Mouse (Mus musculus): ENCODE measurements at regions not wholly inside any gene's neighbourhood (a gene's known extent, or its start where the extent isn't known, plus 50 kb on each side); places are given as distances from the start of the nearest gene placed in this dataset.

GRCm38 (mm10) chr3:83453462-83453861, 312.7 kb upstream of the Sfrp2 start:
- H3K4me2 ChIP-seq (ENCODE audit: low read depth, low read length, poor library complexity, severe bottlenecking): no peak overlapping the region
- H3K27ac ChIP-seq (ENCODE audit: low read depth, low read length): no peak overlapping the region
- H3K9me3 ChIP-seq (ENCODE audit: low read length): no peaks in the 10 kb centered on the region
- ATAC-seq (ENCODE audit: low FRiP score): no peak
- WGBS: 70% methylated on average over 2 of the region's 2 CpGs
- TF ChIP-seq CTCF (IDR thresholded peaks at IDR 0.05): no peak
- no peak overlapping the region for H3K4me3 ChIP-seq (ENCODE audit: low read depth, low read length)
- no peaks in the 10 kb centered on the region for H3K27me3 ChIP-seq (ENCODE audit: insufficient read depth, low read length)
- no peak for DNase-seq (ENCODE audit: low spot score)
- H3K4me1 ChIP-seq (ENCODE audit: insufficient read depth, low read length): no peaks in the 10 kb centered on the region
- no peak overlapping the region for H3K9ac ChIP-seq (replicated peaks; ENCODE audit: low read length, poor library complexity, severe bottlenecking)
- no peaks in the 10 kb centered on the region for H3K36me3 ChIP-seq (ENCODE audit: insufficient read depth, low read length)

- no peak overlapping the region for H3K4me3 ChIP-seq (ENCODE audit: low read depth, low read length)
- no peaks in the 10 kb centered on the region for H3K4me1 ChIP-seq (ENCODE audit: insufficient read depth, low read length)
- H3K9me3 ChIP-seq (ENCODE audit: low read length): no peaks in the 10 kb centered on the region
- DNase-seq (ENCODE audit: low spot score): no peak
- no peaks in the 10 kb centered on the region for H3K36me3 ChIP-seq (ENCODE audit: insufficient read depth, low read length)
- no peaks in the 10 kb centered on the region for H3K27me3 ChIP-seq (ENCODE audit: insufficient read depth, low read length)
- no peak overlapping the region for H3K9ac ChIP-seq (replicated peaks; ENCODE audit: low read length, poor library complexity, severe bottlenecking)
- H3K27ac ChIP-seq (ENCODE audit: low read depth, low read length): no peak overlapping the region
- 76% methylated on average over 1 of the region's 1 CpGs for WGBS
- no peak for ATAC-seq (ENCODE audit: low FRiP score)
- TF ChIP-seq CTCF (IDR thresholded peaks at IDR 0.05): no peak
- H3K4me2 ChIP-seq (ENCODE audit: low read depth, low read length, poor library complexity, severe bottlenecking): no peak overlapping the region
These were observed 307.7 kb upstream of the Sfrp2 start for GRCm38 (mm10) chr3:83458450-83458849.

DNA sequence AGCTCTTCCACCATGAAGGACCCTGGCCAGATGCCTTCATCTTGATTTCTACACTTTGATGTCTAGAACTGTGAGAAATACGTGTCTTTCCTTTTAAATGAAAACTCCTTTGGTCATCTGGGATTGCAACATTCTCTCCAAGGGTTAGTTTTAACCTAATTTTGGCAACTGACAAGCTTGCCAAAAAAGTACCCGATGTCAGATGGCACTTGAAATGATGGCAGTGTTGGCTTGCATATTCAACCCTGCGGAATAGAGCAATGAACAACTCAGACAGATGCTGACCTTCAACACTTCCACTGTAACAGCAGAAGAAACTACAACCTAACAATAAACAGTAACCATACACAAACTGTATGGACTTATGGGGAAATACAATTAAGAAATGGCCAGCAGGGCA, 286.9 kb upstream of the Sfrp2 start:
- no peaks in the 10 kb centered on the region for H3K4me1 ChIP-seq (ENCODE audit: insufficient read depth, low read length)
- no peak overlapping the region for H3K9ac ChIP-seq (replicated peaks; ENCODE audit: low read length, poor library complexity, severe bottlenecking)
- no peak overlapping the region for H3K4me3 ChIP-seq (ENCODE audit: low read depth, low read length)
- H3K4me2 ChIP-seq (ENCODE audit: low read depth, low read length, poor library complexity, severe bottlenecking): no peak overlapping the region
- no peak for DNase-seq (ENCODE audit: low spot score)
- ATAC-seq (ENCODE audit: low FRiP score): no peak
- no peaks in the 10 kb centered on the region for H3K36me3 ChIP-seq (ENCODE audit: insufficient read depth, low read length)
- WGBS: 91% methylated on average over 3 of the region's 3 CpGs
- H3K27ac ChIP-seq (ENCODE audit: low read depth, low read length): no peak overlapping the region
- no peaks in the 10 kb centered on the region for H3K27me3 ChIP-seq (ENCODE audit: insufficient read depth, low read length)
- TF ChIP-seq CTCF (IDR thresholded peaks at IDR 0.05): no peak
- no peaks in the 10 kb centered on the region for H3K9me3 ChIP-seq (ENCODE audit: low read length)

DNA sequence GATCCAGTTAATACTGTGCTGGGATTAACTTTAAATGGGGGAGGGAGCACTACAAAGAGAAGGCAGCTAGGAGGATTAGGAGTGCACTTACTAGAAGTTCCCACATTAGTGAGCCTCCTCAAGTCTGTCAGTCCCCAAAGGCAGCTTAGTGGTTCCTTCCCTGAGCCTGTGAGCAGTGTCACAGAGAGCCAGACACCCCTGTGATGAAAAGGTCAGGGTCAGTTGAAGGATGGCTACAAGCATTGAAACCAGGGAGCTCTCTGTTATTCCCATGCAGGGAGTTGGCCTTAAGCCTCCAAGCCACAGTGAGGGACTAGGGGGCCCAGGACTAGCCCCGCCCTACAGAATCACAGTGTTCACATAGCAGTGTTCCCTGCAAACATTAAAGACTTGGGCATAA, 285.9 kb upstream of the Sfrp2 start:
- Histone ChIP-seq H3K4me1 (ENCODE audit: insufficient read depth, low read length) (no peaks in the 10 kb centered on the region), H3K27me3 (ENCODE audit: insufficient read depth, low read length) (no peaks in the 10 kb centered on the region), H3K27ac (ENCODE audit: low read depth, low read length) (no peak overlapping the region), H3K4me3 (ENCODE audit: low read depth, low read length) (no peak overlapping the region), H3K9me3 (ENCODE audit: low read length) (no peaks in the 10 kb centered on the region), H3K4me2 (ENCODE audit: low read depth, low read length, poor library complexity, severe bottlenecking) (no peak overlapping the region), H3K9ac (replicated peaks; ENCODE audit: low read length, poor library complexity, severe bottlenecking) (no peak overlapping the region), H3K36me3 (ENCODE audit: insufficient read depth, low read length) (no peaks in the 10 kb centered on the region)
- no peak for ATAC-seq (ENCODE audit: low FRiP score)
- 45% methylated on average over 1 of the region's 1 CpGs for WGBS
- DNase-seq (ENCODE audit: low spot score): no peak
- TF ChIP-seq CTCF (IDR thresholded peaks at IDR 0.05): no peak

GRCm38 (mm10) chr3:83486192-83486716, 279.9 kb upstream of the Sfrp2 start:
- no peaks in the 10 kb centered on the region for H3K36me3 ChIP-seq (ENCODE audit: insufficient read depth, low read length)
- 81% methylated on average over 7 of the region's 7 CpGs for WGBS
- H3K27me3 ChIP-seq (ENCODE audit: insufficient read depth, low read length): no peaks in the 10 kb centered on the region
- H3K9me3 ChIP-seq (ENCODE audit: low read length): no peaks in the 10 kb centered on the region
- no peak overlapping the region for H3K4me2 ChIP-seq (ENCODE audit: low read depth, low read length, poor library complexity, severe bottlenecking)
- ATAC-seq (ENCODE audit: low FRiP score): no peak
- H3K4me1 ChIP-seq (ENCODE audit: insufficient read depth, low read length): no peaks in the 10 kb centered on the region
- no peak overlapping the region for H3K27ac ChIP-seq (ENCODE audit: low read depth, low read length)
- H3K4me3 ChIP-seq (ENCODE audit: low read depth, low read length): no peak overlapping the region
- TF ChIP-seq CTCF (IDR thresholded peaks at IDR 0.05): no peak
- DNase-seq (ENCODE audit: low spot score): peak; percentile 48
- no peak overlapping the region for H3K9ac ChIP-seq (replicated peaks; ENCODE audit: low read length, poor library complexity, severe bottlenecking)

DNA sequence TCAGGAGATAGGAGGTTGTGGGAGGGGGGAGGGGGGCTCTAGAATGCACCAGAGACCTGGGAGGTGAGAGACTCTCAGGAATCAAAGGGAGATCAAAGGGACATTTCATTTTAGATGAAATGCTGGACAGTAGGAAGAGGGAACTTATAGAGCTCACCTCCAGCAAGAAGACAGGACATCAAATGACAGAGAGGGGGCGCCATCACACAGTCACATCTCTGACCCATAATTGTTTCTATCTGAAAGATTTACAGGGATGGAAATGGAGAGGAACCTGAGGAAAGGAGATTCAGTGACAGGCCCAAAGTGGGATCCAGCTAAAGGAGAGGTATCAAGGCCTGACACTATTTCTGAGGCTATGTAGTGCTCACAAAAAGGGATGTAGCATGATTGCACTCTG, 270.5 kb upstream of the Sfrp2 start:
- no peak for DNase-seq (ENCODE audit: low spot score)
- Histone ChIP-seq H3K36me3 (ENCODE audit: insufficient read depth, low read length) (no peaks in the 10 kb centered on the region), H3K9ac (replicated peaks; ENCODE audit: low read length, poor library complexity, severe bottlenecking) (no peak overlapping the region), H3K4me2 (ENCODE audit: low read depth, low read length, poor library complexity, severe bottlenecking) (no peak overlapping the region), H3K4me1 (ENCODE audit: insufficient read depth, low read length) (no peaks in the 10 kb centered on the region), H3K9me3 (ENCODE audit: low read length) (no peaks in the 10 kb centered on the region), H3K4me3 (ENCODE audit: low read depth, low read length) (no peak overlapping the region), H3K27ac (ENCODE audit: low read depth, low read length) (no peak overlapping the region), H3K27me3 (ENCODE audit: insufficient read depth, low read length) (no peaks in the 10 kb centered on the region)
- TF ChIP-seq CTCF (IDR thresholded peaks at IDR 0.05): peak; percentile 38
- WGBS: 15% methylated on average over 1 of the region's 1 CpGs
- ATAC-seq (ENCODE audit: low FRiP score): no peak

Data from midbrain, postnatal 0 days (tissue).